Mouse (Mus musculus): ENCODE measurements around the gene Tbx2. TPM values are rescaled to one million over a fixed set of nuclear protein-coding genes. Genes with fewer than 3 reads are reported as not detected.

Gene Tbx2
- under 1 TPM; 0.43 to 0.60 TPM for total RNA-seq (2023)

GRCm38 (mm10) chr11:85832231-85832924 is at the start of gene Tbx2:
Tbx2 (plus strand) TSS chr11:85832551.

GRCm38 (mm10) chr11:85850233-85850632 is 17.9 kb downstream of the Tbx2 start, which contains the start of gene Gm11444:
Gm11444 (minus strand) TSS chr11:85850333.

GRCm38 (mm10) chr11:85885665-85886428 is 53.5 kb downstream of the Tbx2 start, which contains the start of gene Tbx4:
Tbx4 (plus strand) TSS chr11:85886422.

Other genes with a start within 250 kb of the Tbx2 start
- not detected for gene Gm11444, start 17.8 kb downstream of the Tbx2 start, total RNA-seq (2023)
- not detected for gene Tbx4, start 53.9 kb downstream of the Tbx2 start, total RNA-seq (2023)

Data from monocyte, adult 59 days (primary cell).